Mouse (Mus musculus) hindbrain, embryonic 14.5 days (tissue): ENCODE results near the gene Pik3cg. TPM values are rescaled to one million over a fixed set of nuclear protein-coding genes. Genes with fewer than 3 reads are reported as not detected.
A peak's percentile ranks its signal among the peaks of the same experiment; 100 is the strongest.
"Not testable (repeated sequence)": the region's sequence is repeated elsewhere in the genome, so short reads cannot be mapped to it uniquely, and the experiment has no call there.

Source experiments
- ATAC-seq: fragments of 200-750 bp; cut with Nextera tagmentation; 2 replicates; pipeline ENCODE4 v1.8.0; 2017; ENCODE audit warnings: moderate number of reproducible peaks, mild to moderate bottlenecking, moderate TSS enrichment, moderate library complexity; ENCODE audit not compliant: low FRiP score
- DNase-seq: peaks from one replicate; pipeline ENCODE4 v3.0.0-alpha.2; 2015; ENCODE audit warnings: low spot score
- H3K27ac ChIP-seq: fragments of 300-500 bp; sonication (generic); 2 replicates; pipeline ENCODE4 v1.5.1; 2014; ENCODE audit warnings: mild to moderate bottlenecking, moderate library complexity
- H3K27me3 ChIP-seq: fragments of 300-500 bp; sonication (generic); 2 replicates; pipeline ENCODE4 v1.6.1; 2014; ENCODE audit warnings: mild to moderate bottlenecking, low read length, mixed read lengths; ENCODE audit not compliant: control insufficient read depth, insufficient read depth
- H3K36me3 ChIP-seq: fragments of 300-500 bp; sonication (generic); replicated peaks from 2 replicates; pipeline ENCODE4 v1.6.1; 2014; ENCODE audit not compliant: control insufficient read depth, insufficient read depth
- H3K4me1 ChIP-seq: fragments of 300-500 bp; sonication (generic); replicated peaks from 2 replicates; pipeline ENCODE4 v1.6.1; 2014; ENCODE audit warnings: antibody characterized with exemption, low read length, mixed read lengths; ENCODE audit not compliant: control insufficient read depth, insufficient read depth
- H3K4me2 ChIP-seq: fragments of 300-500 bp; sonication (generic); replicated peaks from 2 replicates; pipeline ENCODE4 v1.6.1; 2014; ENCODE audit warnings: mild to moderate bottlenecking, moderate library complexity
- H3K4me3 ChIP-seq: fragments of 300-500 bp; sonication (generic); replicated peaks from 2 replicates; pipeline ENCODE4 v1.5.1; 2014; ENCODE audit warnings: mild to moderate bottlenecking, low read length
- H3K9ac ChIP-seq: fragments of 300-500 bp; sonication (generic); 2 replicates; pipeline ENCODE4 v1.6.1; 2014
- H3K9me3 ChIP-seq: fragments of 300-500 bp; sonication (generic); 2 replicates; pipeline ENCODE4 v1.6.1; 2016; ENCODE audit warnings: low read length; ENCODE audit not compliant: control insufficient read depth
- WGBS: fragments of 180-500 bp; shearing (Covaris S2); extraction: QIAGEN DNeasy Blood & Tissue Kit; methylation state at CpG from one replicate; pipeline ENCODE4 v1.1.7; 2014; 5-methylcytosine and 5-hydroxymethylcytosine counted together
- polyA plus RNA-seq: library from polyadenylated mRNA; unstranded; fragments of >200 nt; fragmentation: Nextera tagmentation; extraction: Ambion mirVana; gene quantifications from 2 replicates; pipeline ENCODE4 v1.2.1, GENCODE M21; 2014

Gene Pik3cg
- polyA plus RNA-seq, result 1.7 and 1.9 TPM in 2 replicates

DNA sequence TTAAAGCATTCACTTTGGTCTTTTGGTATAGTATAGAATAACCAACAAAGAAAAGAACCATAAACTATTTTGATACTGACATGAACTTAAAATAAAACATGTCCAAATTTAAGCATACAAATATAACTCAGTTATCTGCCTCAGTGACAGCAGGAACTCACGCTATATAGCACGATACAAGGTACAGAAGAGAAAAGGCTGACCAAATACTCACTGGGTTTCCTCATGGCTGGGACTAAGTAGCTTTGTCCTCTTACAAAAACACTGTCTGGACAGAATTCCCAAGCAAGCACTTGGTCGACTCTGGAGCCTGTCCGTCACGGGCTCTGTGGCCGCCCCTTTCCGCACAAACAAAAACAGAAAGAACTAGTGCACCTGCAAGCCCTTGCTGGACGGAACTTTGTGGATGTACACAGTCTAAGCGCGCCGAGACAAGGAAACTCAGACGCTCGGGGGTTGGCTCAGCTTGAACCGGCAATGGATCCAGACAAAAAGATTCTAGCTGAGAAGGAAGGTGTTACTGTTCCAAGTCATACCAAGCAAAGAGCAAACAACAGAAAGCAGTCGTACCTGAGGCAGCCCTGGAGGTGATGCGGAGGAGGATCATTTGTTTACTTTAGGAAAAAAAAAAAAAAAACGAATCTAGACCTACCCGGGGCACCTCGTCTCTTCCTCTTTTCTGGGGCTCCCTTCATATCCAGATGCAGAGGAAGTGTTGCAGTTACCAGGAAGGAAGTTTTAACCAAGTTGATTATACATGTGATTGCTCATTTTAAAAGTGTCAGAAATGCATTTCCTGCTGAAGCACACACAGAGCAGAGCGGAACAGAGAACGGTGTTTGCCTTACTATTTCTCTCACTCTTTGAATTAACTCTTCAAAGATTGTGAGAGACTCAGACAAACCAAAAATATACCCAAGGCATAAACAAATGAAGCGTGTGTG, at the start of gene Pik3cg:
Gene Pik3cg (minus strand): TSS at position 712 of the 944 bp plus-strand sequence.
- Histone ChIP-seq H3K36me3 (no peaks in the 10 kb centered on the region), H3K4me3 (no peak within 1 kb of the TSS), H3K4me2 (no peak within 1 kb of the TSS), H3K9me3 (no peaks in the 10 kb centered on the region), H3K27ac (no peak within 1 kb of the TSS), H3K27me3 (no peaks in the 10 kb centered on the region), H3K4me1 (peaks cover 4% of the 10 kb centered on the region; the same call in 1 of the 2 replicates), H3K9ac (no peak within 1 kb of the TSS)
- 70% methylated on average over 22 of the region's 22 CpGs for WGBS
- no peak for DNase-seq
- ATAC-seq, result no peak

DNA sequence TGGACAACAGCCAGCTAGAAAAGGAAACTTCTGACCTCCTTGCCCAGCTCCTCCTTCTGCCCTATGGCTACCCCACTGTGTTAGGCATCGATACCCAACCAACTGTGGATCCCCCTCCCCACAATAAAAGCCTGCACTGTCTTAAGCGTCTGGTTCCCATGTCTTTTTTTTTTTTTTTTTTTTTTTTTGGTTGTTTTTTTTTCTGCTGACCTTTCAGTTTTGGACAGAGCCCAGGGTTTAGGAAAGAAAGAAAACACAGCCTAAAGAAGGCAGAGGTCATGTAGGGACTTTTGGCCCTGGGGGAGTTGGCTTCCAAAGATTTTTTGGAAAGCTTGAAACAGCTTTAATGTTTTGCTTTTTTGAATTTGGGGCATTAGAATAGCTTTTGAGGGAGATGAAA, 40.0 kb upstream of the Pik3cg start:
- no peaks in the 10 kb centered on the region for H3K4me1 ChIP-seq
- DNase-seq (no peak), ATAC-seq (no peak)
- H3K4me3 ChIP-seq, result no peak overlapping the region
- H3K4me2 ChIP-seq, result no peak overlapping the region
- no peak overlapping the region for H3K9ac ChIP-seq
- H3K27ac ChIP-seq, result no peak overlapping the region
- no peaks in the 10 kb centered on the region for H3K27me3 ChIP-seq
- WGBS, result 45% methylated on average over 2 of the region's 2 CpGs
- H3K36me3 ChIP-seq, result no peaks in the 10 kb centered on the region
- no peaks in the 10 kb centered on the region for H3K9me3 ChIP-seq

DNA sequence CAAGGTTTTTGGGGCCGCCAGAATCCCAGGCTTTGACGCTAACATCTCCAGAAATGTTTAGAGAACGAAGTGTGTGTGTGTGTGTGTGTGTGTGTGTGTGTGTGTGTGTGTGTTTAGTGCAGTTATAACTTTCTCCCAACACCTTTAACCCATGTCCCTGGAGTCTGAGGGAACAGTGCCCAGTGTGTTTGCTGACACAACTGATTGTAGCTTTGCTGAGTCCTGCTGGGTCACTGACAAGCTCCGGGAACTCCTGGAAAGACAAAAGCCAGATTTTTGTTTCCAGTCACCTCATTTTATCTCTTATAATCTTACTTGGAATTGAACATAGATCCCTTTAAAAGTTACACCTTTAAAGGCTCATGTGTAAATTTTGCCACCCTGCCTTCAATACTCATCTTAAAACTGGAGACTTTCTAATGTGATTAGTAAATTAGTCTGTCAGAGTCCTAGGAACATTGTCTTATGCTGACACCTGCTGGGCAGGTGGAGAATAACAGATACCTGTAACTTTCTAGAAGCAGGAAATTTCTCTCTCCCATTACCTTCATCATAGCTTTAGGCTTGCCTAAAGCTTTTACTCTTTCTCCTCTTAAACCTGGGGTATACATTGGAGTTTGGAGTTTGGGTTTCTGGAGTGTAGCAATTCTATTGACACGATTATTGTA, 37.2 kb upstream of the Pik3cg start:
- no peaks in the 10 kb centered on the region for H3K4me1 ChIP-seq
- 72% methylated on average over 5 of the region's 5 CpGs for WGBS
- H3K4me3 ChIP-seq, result no peak overlapping the region
- ATAC-seq (0 out of 2 replicates have a peak, but pooled peaks have one; percentile 35), DNase-seq (peak; percentile 74)
- H3K4me2 ChIP-seq, result no peak overlapping the region
- H3K27ac ChIP-seq, result no peak overlapping the region
- no peaks in the 10 kb centered on the region for H3K9me3 ChIP-seq
- H3K9ac ChIP-seq, result no peak overlapping the region
- no peaks in the 10 kb centered on the region for H3K27me3 ChIP-seq
- no peaks in the 10 kb centered on the region for H3K36me3 ChIP-seq

- no peak overlapping the region for H3K4me3 ChIP-seq
- H3K4me1 ChIP-seq, result no peaks in the 10 kb centered on the region
- H3K9me3 ChIP-seq, result no peaks in the 10 kb centered on the region
- H3K36me3 ChIP-seq, result no peaks in the 10 kb centered on the region
- peak; percentile 41; the same call in 1 of the 2 replicates for ATAC-seq
- H3K27ac ChIP-seq, result no peak overlapping the region
- no peak overlapping the region for H3K9ac ChIP-seq
- H3K27me3 ChIP-seq, result no peaks in the 10 kb centered on the region
- 72% methylated on average over 1 of the region's 1 CpGs for WGBS
- DNase-seq, result no peak
- no peak overlapping the region for H3K4me2 ChIP-seq
Measured at GRCm38 (mm10) chr12:32243586-32243985, 35.1 kb upstream of the Pik3cg start.

GRCm38 (mm10) chr12:32239134-32239533, 30.7 kb upstream of the Pik3cg start:
- WGBS, result 86% methylated on average over 3 of the region's 3 CpGs
- not testable (repeated sequence) for H3K36me3 ChIP-seq, H3K27ac ChIP-seq, DNase-seq, H3K9ac ChIP-seq, H3K4me1 ChIP-seq, H3K4me2 ChIP-seq, H3K4me3 ChIP-seq, H3K9me3 ChIP-seq, ATAC-seq, H3K27me3 ChIP-seq

DNA sequence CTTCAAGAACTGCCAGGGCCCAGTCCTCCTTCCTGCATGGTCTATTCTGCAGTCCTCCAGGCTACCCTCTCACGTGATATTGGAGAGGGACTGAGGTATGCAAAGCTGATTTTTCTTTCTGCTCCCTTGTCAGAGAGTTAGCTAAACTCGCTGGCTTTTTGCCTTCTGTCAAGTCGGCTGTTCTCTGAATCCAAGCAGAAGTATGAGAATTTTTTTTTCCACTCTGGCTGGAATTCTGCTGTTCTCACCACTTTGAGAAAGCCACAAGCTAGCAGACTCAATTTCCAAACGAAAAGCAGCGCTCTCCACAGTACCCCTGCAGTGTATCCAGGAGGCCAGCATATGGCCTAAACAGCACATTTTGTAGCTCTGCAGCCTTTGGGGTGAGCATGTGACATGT, 30.0 kb upstream of the Pik3cg start:
- Histone ChIP-seq H3K9ac (no peak overlapping the region), H3K27me3 (no peaks in the 10 kb centered on the region), H3K4me1 (no peaks in the 10 kb centered on the region; the same call in 1 of the 2 replicates), H3K4me3 (no peak overlapping the region), H3K27ac (no peak overlapping the region), H3K9me3 (no peaks in the 10 kb centered on the region), H3K36me3 (no peaks in the 10 kb centered on the region), H3K4me2 (no peak overlapping the region)
- DNase-seq (no peak), ATAC-seq (no peak)
- WGBS, result 74% methylated on average over 5 of the region's 5 CpGs

DNA sequence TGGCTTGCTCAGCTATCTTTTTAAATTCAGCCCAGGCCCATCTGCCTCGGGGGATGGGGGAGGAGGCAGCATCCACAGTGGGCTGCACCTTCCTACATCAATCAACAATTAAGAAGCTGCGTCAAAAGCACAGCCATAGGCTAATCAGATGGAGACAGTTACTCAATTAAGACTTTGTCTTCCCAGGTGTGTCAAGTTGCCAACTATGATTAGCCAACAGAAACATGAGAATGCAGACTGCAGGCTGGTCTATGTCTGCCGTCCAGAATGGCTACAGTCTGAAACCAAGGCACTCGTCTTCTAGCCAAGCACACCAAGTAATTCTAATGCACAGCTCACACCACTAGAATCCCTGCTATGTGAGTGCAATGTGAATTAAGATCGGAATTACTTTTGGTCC, 29.4 kb upstream of the Pik3cg start:
- Histone ChIP-seq H3K4me3 (no peak overlapping the region), H3K4me1 (no peaks in the 10 kb centered on the region; the same call in 1 of the 2 replicates), H3K36me3 (no peaks in the 10 kb centered on the region), H3K9me3 (no peaks in the 10 kb centered on the region), H3K9ac (no peak overlapping the region), H3K27ac (no peak overlapping the region), H3K27me3 (no peaks in the 10 kb centered on the region), H3K4me2 (no peak overlapping the region)
- DNase-seq, result no peak
- ATAC-seq, result 0 out of 2 replicates have a peak, but pooled peaks have one; percentile 25
- WGBS, result 51% methylated on average over 5 of the region's 5 CpGs

GRCm38 (mm10) chr12:32237139-32237538, 28.7 kb upstream of the Pik3cg start:
- Histone ChIP-seq H3K4me2 (no peak overlapping the region), H3K9ac (no peak overlapping the region), H3K4me1 (no peaks in the 10 kb centered on the region; the same call in 1 of the 2 replicates), H3K27me3 (no peaks in the 10 kb centered on the region), H3K36me3 (no peaks in the 10 kb centered on the region), H3K9me3 (no peaks in the 10 kb centered on the region), H3K27ac (no peak overlapping the region), H3K4me3 (no peak overlapping the region)
- DNase-seq, result no peak
- 57% methylated on average over 1 of the region's 1 CpGs for WGBS
- ATAC-seq, result no peak

- H3K4me2 ChIP-seq, result no peak overlapping the region
- H3K9me3 ChIP-seq, result no peaks in the 10 kb centered on the region
- H3K9ac ChIP-seq, result no peak overlapping the region
- H3K4me1 ChIP-seq, result no peaks in the 10 kb centered on the region; the same call in 1 of the 2 replicates
- H3K4me3 ChIP-seq, result no peak overlapping the region
- H3K36me3 ChIP-seq, result no peaks in the 10 kb centered on the region
- no peak for DNase-seq
- 86% methylated on average over 3 of the region's 3 CpGs for WGBS
- ATAC-seq, result no peak
- H3K27me3 ChIP-seq, result no peaks in the 10 kb centered on the region
- no peak overlapping the region for H3K27ac ChIP-seq
Measured at GRCm38 (mm10) chr12:32236450-32236849, 28.0 kb upstream of the Pik3cg start.
